Mouse (Mus musculus): Measurements from ENCODE around the gene Lrrtm1. TPM values are rescaled to one million over a fixed set of nuclear protein-coding genes. Genes with fewer than 3 reads are reported as not detected.

Lrrtm1 gene
- 0.75 and 0.80 TPM in 2 replicates for polyA plus RNA-seq (2012; rRNA removed)

DNA sequence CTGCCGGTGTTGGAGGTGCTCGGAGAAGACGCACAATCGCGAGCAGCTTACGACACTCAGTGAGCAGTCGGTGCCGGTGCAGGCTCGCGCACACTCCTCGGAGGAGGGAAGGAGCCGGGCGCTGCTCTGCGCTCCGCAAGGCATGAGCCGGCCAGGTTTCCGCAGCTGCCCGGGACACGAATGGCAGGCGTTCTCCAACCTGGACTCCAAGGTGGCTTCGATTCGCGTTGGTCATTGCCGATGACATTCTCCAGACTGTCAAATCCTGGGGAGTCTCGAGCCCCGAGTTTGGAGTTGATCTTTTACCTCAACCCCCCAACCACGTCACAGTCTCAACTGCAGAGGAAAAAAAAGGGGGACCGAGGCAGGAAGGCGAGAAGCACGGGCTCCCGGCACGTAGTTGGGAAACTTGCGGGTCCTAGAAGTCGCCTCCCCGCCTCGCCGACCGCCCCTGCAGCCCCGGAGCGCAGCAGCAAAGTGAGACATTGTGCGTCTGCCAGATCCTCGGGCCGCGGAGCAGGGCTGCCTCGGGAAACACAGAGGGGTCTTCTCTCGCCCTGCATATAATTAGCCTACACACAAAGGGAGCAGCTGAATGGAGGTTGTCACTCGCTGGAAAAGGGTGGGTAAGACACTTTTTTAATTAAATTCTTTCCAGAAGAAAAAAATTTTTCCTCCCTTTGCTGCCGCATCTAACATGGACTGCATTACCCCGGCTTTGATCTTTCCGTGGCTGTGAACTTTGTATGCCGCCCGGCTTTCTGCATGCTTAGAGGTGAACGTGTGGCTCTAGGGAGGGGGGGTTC is at the start of gene Lrrtm1:
TSS of gene Lrrtm1 (plus strand) at position 89 of the 806 bp plus-strand sequence.
- no peak for DNase-seq (ENCODE audit: low spot score)

DNA sequence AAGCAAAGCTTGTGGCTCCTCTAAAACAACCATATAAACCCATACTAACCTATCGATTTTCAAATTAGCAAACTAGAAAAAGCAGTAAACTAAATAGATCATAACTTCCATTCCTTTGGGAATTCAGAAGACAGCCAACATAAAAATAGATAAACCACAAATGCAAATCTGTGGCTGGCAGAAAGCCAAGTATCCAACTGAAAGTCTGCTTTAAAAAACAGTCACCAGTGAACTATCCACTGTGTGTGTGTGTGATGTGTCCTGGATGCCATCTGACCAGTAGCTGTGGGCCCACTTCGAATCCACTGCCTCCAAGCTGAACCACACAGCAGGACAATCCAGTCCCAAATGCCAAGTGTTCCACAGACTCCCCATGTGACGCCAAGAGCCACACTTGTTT is 45.8 kb upstream of the Lrrtm1 start:
- DNase-seq (ENCODE audit: low spot score) = no peak

DNA sequence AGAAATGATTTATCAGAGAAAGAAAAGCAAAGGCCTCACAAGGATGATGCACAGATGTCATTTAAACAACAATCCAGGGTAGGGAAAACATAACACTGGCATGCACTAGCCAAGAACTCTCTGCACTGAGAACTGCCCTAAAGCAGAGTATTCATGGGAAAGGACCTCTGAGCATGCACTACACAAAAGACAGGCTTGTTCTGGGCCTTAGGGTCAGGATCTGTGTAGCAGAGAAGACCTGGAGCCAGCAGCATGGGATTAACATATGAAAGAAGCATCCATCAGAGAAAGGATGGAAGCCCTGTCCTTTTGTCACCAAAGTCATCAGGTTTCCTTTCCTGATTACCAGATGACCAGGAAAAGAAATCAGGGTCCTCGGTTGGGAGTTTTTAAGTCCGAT is 43.1 kb upstream of the Lrrtm1 start:
- no peak for DNase-seq (ENCODE audit: low spot score)

DNA sequence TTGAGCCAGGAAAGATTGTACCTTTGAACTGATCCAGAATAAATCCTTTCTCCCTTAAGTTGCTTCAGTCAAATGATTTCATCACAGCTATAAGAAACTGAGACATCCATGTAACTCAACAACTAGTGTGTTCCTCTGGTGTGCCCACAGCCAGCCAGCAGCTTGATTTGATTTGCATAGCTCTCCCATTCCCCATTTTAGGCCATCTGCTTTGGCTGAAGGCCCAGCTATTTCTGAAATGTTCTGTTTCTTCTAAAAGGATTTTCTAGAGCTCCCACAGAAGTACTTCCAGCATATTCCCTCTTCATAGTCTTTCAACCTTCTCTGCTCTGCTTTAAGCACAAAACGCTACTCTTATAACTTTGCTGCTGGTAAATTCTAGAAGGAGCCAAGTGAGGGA is 33.3 kb upstream of the Lrrtm1 start:
- no peak for DNase-seq (ENCODE audit: low spot score)

DNA sequence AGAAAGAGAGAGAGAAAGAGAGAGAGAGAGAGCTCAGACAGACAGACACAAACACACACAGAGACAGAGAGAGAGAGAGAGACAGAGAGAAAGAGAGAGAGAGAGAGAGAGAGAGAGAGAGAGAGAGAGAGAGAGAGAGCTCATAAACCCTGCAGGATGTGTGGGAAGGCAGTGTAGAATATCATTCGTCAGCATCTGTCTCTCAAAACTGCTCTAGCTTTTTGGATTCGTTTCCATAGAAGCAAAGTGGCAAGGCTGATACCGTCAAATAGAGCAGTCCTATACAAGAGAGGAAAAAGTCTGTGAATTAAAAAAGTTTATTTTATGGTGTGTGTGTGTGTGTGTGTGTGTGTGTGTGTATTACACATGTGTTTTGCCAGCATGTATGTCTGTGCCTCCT is 32.6 kb upstream of the Lrrtm1 start:
- no peak for DNase-seq (ENCODE audit: low spot score)

DNA sequence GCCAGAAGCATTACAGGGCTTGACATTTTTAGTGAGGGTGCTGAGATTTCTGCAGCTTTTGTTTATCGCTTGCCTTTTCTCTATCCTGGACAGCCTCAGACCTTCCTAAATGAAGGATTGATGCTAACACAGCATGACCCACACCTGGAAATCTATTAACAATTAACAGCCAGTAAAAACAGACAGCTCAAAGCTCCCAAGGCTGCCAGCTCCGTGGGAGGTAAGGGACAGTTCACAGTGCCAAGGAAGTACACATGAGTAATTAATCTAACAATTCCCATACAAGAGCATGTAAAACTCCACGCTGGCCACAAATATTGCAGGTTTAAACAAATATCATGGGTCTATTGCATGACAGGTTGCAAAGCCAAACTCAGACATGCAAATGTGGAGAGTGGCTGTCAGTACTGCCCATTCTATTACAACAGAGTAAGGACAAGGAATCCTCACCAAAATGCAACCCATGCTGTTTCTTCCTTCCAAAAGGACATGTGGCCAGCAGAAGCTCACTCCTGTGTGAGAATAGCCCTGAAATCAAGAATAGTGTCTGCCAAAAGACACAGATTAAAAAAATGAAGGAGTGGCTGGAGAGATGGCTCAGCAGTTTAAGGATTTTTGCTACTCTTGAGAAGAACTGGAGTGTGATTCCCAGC is 28.6 kb upstream of the Lrrtm1 start:
- no peak for DNase-seq (ENCODE audit: low spot score)

DNA sequence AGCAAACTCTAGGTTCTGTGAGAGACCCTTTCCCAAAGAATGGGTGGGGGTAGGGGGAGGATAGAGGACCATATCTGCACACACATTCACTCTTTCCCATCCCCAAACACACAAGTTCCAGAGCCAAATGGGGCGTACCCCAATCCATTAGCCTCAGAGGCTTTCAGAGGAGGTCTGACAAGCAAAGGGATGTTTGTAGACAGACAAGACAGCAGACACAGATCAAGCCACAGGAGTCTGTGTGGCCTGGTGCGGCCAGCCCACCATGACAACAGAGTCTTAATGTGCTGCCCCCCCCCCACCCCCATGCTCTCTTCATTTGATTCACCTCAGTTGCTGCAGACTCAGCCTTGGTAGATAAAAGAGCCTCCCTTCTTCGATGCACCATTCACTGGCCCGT is 27.2 kb upstream of the Lrrtm1 start:
- DNase-seq (ENCODE audit: low spot score) = no peak

DNA sequence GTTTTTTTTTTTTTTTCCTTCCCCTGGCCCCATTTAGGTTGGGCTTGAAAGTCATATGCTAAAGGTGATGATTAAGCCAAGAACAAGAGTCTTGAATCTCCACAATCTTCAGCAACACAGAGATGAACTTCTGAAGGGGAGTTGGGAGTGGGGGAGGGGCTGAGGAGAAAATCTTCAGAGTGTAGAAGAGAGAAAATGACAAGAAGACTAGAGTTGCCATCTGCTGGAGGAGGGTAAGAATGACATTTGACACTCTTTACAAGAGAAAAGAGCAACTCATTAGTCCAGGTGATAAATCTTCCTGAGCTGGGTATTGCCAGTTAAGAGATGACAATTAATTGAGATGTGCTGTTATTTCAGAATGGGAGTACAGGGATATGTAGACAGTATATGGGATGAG is 23.6 kb upstream of the Lrrtm1 start:
- DNase-seq (ENCODE audit: low spot score) = no peak

DNA sequence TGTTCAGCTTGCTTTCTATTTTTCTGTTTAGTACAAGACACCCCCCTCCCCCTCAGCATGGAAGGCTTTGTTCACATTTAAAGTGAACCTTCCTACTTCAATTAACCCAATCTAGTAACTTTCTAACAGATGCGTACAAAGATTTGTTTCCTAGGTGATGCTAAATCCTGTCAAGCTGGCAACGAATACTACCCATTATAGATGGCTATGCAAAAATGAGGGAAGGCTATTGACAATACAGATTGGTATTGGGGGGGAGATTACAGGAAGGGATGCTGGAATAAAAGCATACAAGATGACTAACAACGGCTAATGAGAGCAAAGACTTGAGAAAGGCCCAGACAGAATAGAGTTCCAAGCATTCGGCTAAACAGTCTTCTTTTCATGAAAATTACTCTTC is 21.7 kb upstream of the Lrrtm1 start:
- DNase-seq (ENCODE audit: low spot score) = no peak

DNA sequence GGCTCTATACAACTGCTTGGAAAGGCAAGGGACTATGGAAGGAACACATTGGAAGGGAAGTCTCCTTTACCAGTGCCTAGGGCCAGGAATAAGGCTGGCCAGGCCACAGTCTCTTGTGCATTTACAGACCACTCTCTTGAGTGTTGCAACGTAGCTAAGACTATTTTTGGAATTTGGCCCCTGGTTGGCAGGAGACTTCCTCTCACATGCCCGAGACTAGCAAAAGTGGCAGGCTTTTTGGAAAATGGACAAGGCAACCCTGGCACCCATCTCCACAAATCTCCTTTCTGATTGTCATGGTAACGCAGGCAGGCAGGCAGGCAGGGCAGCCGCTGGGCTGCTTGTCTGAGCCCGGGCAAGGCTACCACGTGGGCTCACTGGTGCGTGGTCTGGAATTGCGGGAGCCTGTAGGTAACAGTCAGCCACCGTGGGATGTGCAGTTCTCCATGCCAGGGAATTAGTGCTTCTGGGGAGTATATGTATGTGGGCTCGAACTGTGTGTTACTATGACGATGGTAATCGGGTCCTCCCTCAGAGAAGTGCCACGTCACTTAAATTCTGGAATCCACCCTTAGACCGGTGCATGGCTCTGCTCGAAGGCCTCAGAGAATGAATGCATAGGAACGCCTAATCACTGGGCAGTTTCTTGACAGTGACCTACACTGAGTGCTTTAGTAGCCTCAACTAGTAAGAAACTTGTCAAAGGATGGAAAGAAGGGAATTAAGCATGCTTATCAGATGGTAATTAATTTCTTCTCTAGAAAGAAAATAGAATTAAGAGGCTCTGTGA is 19.4 kb upstream of the Lrrtm1 start:
- DNase-seq (ENCODE audit: low spot score) = no peak

DNA sequence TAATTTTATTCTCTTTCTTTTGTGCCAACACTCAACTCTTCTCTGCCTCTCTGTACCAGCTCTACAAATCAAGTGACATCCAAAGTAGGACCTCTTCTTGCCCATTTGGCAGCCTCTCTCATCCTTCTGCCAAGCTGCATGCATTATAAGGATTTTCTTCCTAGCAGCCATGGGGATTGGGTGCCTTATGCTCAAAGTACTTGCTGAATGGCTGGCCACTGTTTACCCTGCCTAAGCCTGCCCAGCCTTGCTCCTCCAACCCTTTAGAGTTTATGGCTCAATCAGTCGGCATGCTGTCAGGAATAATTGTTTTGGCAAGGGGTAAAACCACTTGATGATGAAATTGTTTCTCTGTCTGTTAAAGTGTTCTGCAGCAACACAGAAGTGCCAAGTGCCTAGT is 2.1 kb upstream of the Lrrtm1 start:
- no peak for DNase-seq (ENCODE audit: low spot score)

DNA sequence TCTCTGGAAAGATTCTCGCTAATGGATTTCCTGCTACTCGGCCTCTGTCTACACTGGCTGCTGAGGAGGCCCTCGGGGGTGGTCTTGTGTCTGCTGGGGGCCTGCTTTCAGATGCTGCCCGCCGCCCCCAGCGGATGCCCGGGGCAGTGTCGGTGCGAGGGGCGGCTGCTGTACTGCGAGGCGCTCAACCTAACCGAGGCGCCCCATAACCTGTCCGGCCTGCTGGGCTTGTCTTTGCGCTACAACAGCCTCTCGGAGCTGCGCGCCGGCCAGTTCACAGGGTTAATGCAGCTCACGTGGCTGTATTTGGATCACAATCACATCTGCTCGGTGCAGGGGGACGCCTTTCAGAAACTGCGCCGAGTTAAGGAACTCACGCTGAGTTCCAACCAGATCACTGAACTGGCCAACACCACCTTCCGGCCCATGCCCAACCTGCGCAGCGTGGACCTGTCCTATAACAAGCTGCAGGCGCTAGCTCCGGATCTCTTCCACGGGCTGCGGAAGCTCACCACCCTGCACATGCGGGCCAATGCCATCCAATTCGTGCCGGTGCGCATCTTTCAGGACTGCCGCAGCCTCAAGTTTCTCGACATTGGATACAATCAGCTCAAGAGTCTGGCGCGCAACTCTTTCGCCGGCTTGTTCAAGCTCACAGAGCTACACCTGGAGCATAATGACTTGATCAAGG is 1.2 kb downstream of the Lrrtm1 start:
- no peak for DNase-seq (ENCODE audit: low spot score)

DNA sequence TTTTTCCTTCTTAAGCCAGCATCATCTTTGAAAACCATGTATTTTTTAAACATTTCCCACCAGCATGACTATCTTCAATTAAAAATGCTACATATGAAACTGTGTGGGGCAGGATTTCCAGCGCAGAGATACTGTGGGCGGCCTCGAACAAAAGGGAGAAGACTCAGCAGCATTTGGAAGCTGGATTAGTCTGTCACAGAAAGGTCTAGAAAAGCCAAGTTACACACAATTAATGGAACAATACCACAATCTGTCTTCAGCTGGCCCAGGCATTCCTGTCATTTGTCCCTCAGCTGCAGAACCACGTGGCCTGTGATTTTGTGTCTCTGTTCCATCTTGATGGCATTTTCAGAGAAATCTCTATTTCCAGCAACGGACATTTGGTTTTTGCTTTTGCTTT is 11.0 kb downstream of the Lrrtm1 start:
- DNase-seq (ENCODE audit: low spot score) = no peak

DNA sequence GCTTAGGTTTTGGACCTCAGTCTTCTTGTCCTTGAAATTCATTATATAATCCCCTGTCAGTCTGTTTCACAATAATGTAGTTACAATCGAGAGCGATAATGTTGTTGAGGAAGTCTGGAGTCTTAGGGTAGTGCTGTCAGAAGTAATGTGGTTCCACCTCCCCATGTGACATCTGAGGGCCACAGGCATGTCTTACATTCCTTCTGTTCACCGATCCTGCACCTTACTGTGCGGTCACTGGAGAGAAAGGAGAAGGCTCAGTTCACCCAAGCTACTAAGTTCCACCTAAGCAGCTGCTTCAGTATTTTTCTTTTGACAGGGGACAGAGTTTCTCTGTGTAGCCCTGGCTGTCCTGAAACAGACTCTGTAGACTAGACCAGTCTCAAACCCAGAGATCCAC is 13.9 kb downstream of the Lrrtm1 start:
- no peak for DNase-seq (ENCODE audit: low spot score)

DNA sequence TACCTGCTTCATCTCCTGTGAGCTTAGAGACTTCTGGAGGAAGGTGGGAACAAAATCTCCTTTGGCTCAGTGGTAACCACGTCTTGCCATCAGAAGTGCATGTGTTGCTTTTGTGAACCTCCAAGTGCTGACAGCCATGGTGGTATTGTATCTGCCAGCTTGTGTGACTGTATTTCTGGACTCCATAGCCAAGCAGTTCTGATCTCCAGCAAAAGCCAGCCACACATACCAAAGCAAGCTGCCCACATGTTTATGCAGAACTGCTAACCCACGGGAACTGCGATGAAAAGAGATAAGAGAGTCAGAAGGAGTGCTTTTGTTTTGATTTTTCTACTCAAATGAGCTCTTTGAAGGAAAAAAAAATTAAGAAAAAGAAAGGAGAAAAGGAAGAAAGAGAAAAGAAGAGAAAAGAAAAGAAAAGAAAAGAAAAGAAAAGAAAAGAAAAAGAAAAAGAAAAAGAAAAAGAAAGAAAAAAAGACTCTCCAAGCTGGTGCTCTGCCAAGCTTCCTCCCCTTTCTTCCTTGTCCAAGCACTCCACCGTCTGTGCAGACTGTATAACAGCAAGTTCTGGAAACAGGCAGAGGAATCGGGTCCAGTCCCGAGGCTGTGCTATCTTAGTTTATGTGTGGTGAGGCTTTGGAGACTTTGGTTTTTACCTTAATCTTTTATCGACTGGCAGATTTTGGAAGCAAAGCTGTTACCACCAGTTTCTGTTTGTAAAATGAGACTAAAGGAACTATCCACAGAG is 15.0 kb downstream of the Lrrtm1 start:
- DNase-seq (ENCODE audit: low spot score) = no peak

DNA sequence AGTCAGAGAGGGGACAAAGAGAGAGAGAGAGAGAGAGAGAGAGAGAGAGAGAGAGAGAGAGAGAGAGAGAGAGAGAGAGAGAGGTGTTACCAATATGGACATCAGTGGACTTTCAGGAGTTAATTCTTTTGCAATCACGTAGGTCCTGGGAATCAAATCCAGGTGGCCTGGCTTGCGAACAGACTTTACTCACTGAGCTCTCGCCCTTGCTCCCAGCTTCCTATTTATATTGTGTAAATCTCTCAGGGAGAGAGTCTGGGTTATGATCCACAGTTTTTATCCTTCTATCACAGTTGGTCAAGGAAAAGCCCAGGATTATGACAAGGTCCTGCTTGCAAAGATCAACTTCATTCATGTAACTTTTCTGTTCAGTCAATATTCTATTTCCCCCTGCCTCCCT is 22.7 kb downstream of the Lrrtm1 start:
- no peak for DNase-seq (ENCODE audit: low spot score)

DNA sequence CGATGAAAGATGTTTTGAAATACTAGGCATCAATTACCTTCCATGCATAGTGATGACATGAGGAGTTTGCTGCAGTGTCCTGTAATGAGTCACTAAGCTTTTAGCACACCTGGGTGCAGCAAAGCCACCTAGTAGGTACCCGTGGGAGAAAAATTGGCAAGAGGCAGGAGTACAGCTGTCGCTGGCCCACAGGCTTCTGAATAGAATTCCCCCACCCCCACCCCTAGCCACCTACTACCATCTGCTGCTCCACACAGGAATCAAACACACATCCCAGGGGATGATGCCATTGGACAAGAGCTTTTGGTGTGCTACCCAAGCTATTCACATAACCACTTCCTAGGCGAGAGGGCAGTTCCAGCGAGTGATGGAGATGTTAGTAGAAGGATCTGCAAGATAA is 36.3 kb downstream of the Lrrtm1 start:
- no peak for DNase-seq (ENCODE audit: low spot score)

DNA sequence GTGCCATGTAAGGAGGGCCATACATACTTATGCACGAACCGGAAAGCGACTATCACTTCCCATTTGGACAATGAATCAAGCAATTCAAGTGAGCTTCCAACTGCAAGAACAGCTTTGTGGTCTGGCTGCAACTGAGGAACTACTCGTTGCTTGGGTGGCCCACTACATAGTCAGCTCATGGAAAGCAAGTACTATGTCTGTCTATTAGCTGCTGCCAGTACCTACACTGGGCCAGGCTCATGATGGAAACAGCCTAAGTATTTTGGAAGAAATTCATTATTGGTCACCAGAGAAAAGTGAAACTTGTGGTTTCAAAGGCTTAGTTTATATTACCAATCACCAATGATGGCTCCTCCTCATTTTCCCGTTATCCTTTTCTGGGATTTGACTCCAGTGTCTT is 43.8 kb downstream of the Lrrtm1 start:
- no peak for DNase-seq (ENCODE audit: low spot score)

DNA sequence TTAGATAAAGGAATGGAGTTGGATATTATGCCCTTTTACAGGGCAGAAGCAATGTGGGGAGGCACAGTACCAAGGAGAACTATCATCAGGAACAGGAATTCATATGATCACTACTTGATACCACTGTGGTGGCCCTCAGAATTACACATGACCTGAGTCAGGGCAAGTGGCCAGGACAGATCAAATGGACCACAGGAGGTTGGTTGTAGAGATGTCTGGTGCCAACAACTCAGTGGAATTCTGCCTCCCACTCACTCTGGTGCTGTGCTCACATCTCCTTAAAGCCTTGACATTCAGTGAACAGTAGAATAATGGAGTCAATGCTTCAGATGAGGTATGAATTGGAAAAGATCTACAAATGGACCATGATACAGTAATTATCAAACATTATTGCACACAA is 45.9 kb downstream of the Lrrtm1 start:
- DNase-seq (ENCODE audit: low spot score) = no peak

DNA sequence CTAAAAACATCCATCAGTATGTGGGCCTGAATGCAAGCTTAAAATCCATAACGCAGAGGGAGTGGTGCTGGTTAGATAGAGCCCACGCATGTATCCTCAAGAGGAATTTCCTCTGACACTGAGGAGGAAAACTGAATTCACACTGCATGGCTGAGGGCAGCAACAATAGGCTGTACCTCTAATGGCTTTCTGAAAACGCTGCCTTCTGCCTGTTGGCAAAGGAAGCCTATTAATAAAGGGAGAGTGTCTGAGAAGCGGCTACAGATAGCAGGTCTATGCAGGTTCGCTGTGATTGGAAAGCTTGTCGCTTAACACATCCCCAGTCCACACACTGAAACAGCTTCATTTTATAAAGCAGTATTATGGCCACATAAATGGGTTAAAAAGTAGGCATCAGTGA is 48.9 kb downstream of the Lrrtm1 start:
- no peak for DNase-seq (ENCODE audit: low spot score)

DNA sequence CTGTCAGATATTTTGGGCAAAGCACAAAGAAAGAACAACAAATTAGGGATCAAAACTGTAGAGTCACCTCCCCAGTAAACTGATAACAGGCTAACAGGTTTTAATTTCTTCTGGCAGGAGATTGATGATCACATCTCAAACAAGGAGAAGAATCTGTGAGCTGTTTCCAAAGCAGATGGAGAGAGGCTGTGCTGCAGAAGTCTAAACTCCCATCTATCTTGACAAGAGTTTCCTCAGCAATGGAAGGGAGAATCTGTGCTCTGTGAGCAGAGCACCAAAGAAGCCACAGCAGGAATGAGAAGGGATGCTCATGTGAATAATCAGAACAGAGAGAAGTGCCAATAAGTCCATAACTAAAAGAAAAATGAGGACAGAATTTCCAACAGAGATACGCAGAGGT is 58.8 kb downstream of the Lrrtm1 start:
- DNase-seq (ENCODE audit: low spot score) = no peak

DNA sequence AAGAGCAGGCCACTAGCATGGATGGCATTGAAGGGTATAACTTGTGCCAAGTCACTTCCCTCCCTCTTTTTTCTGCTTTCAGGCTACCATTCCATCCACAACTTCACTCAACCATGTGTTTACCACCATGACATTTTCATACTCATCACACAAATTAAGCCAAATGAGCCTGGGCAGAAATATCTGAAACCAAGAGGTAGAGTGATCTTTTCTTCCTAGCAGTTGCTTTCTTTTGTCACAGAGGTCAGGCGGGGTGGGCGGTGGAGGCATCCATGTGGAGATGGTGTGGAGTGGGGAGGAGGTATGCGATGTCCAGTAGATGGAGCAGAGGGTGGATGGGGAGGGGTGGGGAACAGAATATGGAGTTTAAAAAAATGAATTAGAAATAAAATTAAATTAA is 64.3 kb downstream of the Lrrtm1 start:
- DNase-seq (ENCODE audit: low spot score) = no peak
